Mouse (Mus musculus) heart, postnatal 0 days (tissue): ENCODE results near the gene Txnl4b.
A peak's percentile ranks its signal among the peaks of the same experiment; 100 is the strongest.

Source experiments
- CTCF ChIP-seq: IDR thresholded peaks from 2 replicates; pipeline ENCODE4 v1.5.1; 2016; ENCODE audit warnings: antibody characterized with exemption, control low read depth, low read depth
- EP300 ChIP-seq: IDR thresholded peaks from 2 replicates; pipeline ENCODE4 v1.6.1; 2016; ENCODE audit warnings: antibody characterized with exemption, low read depth

DNA sequence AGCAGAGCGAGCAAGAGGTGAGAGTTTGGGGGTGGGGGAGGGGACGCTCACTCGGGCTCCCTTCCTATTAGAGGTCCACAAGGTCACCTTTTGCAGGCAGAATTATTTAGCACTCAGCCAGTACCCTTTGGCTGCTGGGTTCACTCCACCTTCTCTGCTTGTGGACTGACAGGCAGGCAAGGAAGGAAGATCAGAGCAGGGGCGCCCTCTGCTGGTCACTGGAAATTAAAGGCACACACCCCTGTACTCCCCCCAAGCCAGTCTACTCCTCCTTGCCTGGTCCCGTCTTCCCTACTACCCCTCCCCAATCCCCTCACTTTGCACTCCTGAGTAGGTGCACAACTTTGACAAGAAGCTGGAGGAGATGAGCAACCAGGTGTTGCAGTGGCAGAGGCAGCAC lies 29.0 kb upstream of the Txnl4b start:
- TF ChIP-seq CTCF (peak; percentile 73), EP300 (no peak)
